Mouse (Mus musculus) cerebellum, adult (tissue): ENCODE data around the gene Gm10024.
"Not testable (repeated sequence)": the region's sequence is repeated elsewhere in the genome, so short reads cannot be mapped to it uniquely, and the experiment has no call there.

ENCODE experiments used
- ATAC-seq: cut with Nextera tagmentation; 2 replicates; pipeline ENCODE4 v1.9.2; 2017; ENCODE audit warnings: mild to moderate bottlenecking, moderate library complexity, mixed read lengths; ENCODE audit not compliant: insufficient number of reproducible peaks, low FRiP score, low TSS enrichment

The Gm10024 gene

DNA sequence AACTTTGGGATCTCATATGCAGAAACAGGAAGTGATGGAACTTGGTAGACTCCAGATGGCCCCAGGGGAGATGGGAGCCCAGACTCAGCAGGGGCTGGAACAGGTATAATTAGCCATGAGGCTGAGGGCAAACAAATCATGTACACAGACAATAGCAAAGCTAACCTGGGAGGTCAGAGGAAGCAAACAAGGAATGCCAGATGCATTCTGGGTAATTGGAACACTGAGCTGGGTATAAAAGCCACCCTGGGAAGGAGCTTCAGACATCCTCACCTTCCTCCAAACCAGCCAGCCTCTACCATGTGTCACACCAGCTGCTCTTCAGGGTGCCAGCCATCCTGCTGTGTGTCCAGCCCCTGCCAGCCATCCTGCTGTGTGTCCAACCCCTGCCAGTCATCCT is at the start of gene Gm10024:
TSS of gene Gm10024 (plus strand) at position 301 of the 400 bp plus-strand sequence.
- not testable (repeated sequence) for ATAC-seq

DNA sequence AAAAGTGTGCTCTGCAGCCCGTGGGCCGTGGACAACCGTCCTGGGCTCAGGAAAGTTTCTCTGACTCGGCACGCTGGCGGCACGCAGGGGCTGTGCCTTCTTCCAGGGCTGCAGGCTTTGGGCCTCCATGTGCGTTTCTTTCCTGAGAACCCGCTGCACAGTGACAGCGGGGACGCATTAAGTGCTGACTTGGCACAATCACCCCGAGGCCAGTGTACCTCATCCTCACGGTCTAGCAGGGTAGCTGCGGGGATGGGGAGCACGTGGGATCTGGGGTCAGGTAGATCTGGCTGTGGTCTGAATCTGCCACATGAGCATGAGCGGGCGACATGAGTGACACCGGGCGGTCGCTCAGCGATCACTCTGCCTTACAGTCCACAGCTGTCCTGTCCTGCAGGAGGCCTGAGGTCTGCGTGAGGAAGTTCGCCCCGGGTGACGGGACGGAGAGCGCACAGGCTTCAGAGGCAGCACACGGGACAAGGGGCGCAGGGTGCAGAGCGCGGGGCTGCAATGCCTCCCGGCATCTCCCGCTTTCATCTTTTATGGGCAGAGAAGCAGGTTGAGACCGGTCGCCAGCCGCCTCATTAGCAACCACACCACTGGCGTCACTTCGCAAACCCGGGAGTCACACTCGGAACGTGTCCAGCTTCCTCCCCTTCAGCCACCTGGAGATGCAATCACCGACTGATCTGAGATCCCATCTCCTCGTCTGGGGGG is 47.1 kb upstream of the Gm10024 start:
- no peak for ATAC-seq

DNA sequence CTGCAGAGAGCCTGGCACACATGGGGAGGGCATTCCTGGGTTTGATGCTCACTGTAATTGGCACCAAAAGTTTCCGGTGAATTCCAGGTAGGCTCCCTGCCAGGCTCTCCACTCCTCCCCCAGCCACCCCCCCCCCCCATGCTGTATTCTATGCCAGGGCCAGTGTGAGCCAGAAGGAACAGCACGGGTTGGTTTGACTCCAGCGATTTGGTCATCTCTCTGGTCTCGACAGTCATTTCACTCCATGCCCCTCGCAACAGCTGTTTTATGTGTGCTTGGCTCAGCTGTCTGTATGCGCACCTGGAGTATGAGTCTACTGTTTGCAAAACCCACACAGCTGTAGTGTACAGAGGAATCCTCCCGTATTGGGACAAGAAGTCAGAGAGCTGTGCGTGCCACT is 44.9 kb upstream of the Gm10024 start:
- ATAC-seq, result no peak

DNA sequence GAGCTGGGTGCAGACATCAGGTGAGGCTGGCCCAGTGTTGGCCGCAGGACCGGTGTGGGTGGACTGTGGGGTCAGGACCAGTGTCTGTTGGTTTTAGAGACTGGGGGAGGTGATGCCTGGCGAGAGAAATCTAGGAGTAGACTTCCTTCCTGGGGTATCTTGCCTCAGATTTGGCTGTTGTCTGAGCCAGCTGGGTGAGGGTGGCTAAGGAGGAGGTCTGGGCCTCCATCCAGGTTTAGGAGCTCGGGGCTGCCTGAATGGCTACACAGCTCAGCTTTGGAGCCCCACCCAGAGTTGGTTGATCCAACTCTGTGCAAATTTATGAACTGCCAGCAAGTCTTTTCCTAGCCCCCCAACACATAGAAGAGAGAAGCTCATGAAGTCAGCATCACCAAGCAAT is 43.9 kb upstream of the Gm10024 start:
- ATAC-seq, result no peak

DNA sequence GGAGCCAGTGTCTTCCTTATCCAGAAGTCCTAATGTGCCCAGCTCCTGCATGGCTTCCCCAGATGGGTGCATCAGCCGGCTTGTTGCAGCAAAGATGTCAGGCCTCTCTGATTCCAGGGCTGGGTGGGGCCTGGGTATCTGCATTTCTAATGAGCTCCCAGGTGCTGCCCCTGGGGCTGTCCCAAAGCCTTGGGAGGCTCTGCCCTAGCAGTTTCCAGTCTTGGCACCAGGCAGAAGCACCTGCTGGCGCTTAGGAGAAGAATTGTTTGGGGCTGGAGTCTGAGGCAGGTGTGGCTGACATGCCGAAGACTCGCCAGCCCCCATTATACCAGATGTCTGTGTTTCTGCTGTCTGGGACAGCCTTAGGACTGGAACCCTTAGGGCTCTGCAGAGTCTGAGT is 40.5 kb upstream of the Gm10024 start:
- ATAC-seq, result no peak

DNA sequence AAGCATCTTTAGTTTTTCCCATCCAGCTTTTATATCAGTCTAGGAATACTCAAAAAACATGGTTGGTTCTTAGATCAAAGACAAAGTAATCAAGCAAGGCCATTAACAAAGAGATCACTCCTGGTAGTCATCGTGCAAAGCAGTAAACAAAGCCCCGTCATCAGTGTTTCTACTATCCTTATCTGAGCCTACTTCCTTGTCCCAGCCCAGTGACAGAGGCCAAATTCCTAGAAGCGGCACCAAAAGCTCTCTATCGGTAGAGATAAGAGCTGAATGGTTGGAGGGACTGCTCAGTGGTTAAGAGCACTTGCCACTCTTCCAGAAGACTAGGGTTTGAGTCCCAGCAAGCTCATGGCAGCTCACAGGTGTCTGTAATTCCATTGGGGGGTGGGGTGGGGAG is 39.7 kb upstream of the Gm10024 start:
- no peak for ATAC-seq

DNA sequence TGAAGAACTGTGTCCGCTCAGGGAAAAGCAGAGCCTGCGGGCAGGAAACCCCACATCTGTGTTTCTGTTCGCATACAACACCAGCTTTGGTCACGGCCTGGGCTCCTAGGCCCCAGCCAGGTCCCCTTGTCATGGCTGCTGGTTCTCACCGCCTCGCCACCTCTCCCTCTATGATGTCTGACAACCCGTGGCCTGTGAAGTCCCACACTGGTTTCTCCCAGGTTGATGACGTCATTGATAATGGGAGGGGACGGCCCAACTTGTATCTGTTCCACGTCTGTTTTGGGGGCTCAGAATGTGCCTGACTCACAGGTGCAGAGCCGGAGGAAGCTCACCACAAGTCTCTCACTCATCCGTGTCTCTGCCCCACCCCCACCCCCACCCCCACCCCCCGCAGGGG is 37.5 kb upstream of the Gm10024 start:
- ATAC-seq, result no peak

DNA sequence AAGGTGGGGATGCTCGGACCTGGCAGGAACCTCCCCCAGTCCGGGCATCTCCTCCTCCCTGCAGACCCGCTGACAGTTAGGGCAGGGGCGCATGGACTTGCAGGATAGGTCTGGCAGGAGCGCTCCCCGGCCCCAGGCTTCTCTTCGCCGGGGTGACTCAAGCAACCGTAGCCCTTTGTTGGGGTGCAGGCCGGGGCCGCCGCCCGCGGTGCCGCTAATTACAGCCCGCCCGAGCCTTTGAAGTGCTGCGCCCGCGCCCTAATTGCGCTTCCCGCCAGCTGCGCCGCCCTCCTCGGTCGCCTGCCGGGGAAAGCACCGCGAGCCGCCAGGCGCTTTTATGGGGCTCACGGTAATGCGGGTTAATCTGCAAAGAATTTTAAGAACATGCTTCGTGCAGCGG is 33.7 kb upstream of the Gm10024 start:
- ATAC-seq, result no peak

DNA sequence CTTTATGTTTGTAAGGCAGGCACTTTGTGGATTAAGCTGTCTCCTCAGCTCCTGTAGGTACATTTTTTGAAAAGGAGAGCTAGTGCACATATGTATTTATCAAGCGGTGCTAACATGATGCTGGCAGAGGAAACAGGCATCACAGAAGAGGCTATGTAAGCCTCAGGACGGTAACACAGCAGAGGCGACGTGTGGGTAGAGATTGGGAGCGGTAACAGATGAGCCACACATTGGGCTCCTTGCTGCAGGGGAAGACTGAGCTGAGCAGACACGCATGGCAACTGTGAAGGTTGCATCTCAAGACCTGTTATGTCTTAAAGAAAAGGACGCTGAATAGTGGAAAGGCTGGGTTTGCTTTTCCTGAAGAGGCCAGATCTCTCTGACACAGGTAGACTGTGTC is 28.3 kb upstream of the Gm10024 start:
- ATAC-seq, result no peak

DNA sequence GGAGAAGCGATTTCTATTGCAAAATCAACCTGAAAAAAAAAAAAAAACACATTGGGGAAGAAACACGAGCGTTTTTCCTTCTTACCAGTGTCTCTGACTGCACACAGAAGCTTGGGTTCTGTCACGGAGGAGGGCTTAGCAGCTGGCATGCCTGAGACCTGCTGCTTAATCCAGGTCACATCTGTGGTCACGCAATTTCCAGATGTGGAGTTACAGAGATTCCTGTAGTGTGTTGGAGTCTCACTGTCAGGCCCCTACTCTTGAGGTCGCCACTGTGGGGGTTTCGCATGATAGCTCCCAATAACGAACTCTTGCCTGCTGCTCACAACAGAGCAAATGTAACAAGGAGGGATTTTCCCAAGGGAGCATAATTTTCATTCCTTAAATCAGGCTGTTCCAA is 27.1 kb upstream of the Gm10024 start:
- ATAC-seq, result no peak

DNA sequence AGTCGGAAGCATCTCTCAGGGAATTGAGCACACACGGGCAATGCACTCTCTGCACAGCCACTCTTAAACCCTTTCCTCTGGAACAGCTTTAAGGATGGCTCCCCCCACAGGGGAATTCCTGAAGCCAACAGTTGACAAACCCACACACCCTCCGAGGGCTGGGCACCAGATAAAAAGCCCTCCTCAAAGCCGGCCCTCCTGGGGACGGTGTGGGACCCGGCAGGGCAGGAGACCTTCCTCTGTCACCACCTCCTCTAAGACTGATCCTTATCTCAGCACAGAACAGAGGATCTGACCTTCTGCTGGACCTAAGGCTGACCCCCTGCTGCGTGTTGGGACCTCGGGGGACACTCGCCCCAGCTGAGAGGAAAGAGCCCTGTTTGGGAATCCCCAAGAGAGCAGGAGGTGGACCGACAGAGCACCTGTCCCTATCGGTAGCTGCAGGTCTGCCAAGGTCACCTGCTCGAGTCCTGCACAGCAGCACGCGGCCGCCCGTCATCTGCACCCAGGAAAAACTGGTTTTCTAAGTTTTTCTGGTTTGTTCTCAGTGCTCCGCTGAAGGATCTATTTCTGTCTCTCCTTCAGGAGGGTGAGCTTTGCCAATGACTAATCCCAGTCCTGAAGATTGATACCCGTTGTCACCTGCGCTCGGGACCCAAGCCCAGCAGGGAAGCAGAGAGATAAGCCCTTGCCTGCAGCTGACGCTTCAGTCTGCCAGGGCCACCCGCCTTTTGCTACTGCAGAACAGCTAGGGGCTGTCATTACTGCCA is 25.2 kb upstream of the Gm10024 start, which contains the start of gene Tspear:
TSS of gene Tspear (plus strand) at position 675 of the 770 bp plus-strand sequence.
- no peak for ATAC-seq

DNA sequence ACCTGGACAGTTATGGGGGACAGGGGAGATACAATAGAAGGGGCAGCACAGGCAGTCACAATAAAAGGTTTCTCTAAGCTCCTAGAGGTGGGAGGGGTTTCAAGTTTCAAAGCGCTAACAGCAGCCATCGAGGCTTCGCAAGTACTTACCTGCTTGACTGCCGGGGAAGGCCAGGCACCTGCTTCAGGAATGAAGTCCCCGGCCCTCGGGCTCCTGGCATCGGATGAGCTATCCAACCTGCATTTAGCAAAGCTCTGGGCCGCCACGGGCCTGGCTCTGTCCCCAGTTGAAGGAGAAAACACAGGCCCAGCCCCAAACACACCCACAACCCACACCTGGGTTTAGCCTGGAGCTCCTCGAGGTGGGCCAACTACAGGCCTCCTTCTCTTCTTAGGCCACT is 24.2 kb upstream of the Gm10024 start:
- no peak for ATAC-seq

DNA sequence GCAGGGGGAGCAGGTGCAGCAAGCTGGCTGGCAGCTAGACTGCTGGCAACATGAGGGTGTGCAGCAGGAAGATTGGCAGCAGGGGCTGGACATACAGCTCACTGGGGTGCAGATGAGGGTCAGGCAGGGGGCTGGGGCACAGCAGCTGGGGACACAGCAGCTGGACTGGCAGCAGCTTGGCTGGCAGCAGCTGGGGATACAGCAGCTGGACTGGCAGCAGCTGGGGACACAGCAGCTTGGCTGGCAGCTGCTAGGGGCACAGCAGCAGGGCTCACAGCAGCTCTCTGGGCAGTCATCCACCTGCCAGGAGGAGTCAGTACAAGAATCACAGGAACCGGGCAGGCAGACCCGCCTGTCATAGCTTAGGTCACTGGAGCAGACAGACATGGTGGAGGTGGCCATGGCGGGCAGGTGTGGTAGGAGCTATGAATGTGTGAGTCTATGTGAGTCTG is 20.9 kb upstream of the Gm10024 start, which contains the start of gene Gm19402:
TSS of gene Gm19402 (minus strand) at position 402 of the 452 bp plus-strand sequence.
- ATAC-seq, result not testable (repeated sequence)

DNA sequence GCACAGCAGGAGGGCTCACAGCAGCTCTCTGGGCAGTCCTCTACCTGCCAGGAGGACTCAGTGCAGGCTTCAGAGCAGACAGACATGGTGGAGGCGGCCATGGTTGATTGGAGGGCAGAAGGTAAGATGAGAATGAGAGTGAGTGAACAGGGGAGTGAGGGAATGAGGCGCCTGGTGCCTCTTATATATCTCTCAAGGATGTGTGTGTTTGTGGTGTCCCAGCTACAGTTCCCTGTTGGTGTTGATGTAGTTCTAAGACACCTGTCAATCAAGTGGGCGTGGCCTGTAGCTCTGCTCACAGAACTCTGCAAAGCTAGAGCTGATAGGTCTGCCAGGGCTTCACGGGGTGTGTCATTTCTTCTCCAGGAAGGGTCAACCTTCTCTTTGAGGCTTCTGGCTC is 14.1 kb upstream of the Gm10024 start, which contains the start of gene Gm9508:
TSS of gene Gm9508 (minus strand) at position 101 of the 400 bp plus-strand sequence.
- ATAC-seq, result no peak

DNA sequence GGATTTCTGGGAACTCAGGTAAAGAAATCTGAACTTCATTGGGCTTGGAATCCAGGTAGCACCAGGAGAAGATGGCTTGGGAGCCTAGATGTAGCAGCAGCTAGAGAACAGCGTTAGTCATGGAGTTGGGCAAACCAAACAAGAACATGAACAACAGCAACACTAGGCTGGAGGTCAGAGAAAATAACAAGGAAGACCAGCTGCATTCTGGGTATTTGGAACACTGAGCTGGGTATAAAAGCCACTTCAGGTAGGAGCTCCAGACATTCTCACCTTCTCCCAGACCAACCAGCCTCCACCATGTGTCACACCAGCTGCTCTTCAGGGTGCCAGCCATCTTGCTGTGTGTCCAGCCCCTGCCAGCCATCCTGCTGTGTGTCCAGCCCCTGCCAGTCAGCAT is 4.9 kb upstream of the Gm10024 start, which contains the start of gene Gm10272:
TSS of gene Gm10272 (plus strand) at position 301 of the 400 bp plus-strand sequence.
- no peak for ATAC-seq

DNA sequence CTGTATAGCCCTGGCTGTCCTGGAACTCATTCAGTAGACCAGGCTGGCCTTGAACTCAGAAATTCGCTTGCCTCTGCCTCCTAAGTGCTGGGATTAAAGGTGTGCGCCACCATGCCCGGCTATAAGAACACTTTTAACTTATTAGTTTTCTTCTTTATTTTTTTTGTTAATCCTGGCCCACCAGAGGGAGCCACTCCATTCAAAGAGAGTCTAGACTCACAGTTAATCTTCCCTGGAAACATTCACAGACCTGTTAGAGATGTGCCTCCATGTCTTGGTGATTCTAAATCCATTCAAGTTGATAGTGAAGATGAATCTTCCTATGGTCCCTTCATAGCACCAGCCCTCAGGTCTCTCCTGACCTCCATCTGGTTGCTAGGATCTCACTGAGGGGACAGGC is 1.4 kb upstream of the Gm10024 start:
- ATAC-seq, result no peak

DNA sequence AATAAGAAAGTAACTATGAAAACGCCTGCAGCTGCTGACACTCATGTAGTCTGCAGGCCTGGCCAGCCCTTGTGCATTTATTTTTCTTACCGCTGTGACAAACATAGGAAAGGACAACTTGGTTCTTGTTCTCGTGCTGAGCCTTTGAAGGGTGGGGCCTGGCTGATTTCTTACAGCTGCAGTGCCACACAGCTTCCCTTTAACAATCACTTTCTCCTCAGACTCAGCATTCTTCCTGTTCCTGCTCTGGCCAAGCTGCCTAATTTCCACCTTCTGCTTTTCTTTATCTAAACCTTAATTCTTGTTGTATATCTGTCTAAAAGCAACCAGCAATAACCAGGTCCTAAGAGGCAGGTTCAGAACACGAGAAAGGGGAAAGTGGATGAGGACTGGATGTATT is 2.5 kb downstream of the Gm10024 start:
- no peak for ATAC-seq

DNA sequence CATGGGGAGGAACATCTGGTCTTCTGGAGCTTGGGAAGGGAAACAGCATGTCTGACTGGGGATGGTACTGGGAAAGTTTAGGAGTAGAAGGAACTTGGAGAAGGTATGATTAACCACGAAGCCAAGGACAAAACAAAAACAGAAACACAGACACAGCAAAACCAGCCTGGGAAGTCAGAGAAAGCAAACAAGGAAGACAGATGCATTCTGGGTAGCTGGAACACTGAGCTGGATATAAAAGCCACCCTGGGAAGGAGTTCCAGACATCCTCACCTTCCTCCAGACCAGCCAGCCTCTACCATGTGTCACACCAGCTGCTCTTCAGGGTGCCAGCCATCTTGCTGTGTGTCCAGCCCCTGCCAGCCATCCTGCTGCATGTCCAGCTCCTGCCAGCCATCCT is 4.2 kb downstream of the Gm10024 start, which contains the start of gene Gm10142:
TSS of gene Gm10142 (plus strand) at position 301 of the 400 bp plus-strand sequence.
- ATAC-seq, result no peak

DNA sequence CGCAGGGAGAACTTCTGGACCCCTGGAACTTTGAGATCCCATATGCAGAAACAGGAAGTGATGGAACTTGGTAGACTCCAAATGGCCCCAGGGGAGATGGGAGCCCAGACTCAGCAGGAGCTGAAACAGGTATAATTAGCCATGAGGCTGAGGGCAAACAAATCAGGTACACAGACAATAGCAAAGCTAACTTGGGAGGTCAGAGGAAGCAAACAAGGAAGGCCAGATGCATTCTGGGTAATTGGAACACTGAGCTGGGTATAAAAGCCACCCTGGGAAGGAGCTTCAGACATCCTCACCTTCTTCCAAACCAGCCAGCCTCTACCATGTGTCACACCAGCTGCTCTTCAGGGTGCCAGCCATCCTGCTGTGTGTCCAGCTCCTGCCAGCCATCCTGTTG is 9.0 kb downstream of the Gm10024 start, which contains the start of gene Krtap12-1:
TSS of gene Krtap12-1 (plus strand) at position 301 of the 400 bp plus-strand sequence.
- not testable (repeated sequence) for ATAC-seq

DNA sequence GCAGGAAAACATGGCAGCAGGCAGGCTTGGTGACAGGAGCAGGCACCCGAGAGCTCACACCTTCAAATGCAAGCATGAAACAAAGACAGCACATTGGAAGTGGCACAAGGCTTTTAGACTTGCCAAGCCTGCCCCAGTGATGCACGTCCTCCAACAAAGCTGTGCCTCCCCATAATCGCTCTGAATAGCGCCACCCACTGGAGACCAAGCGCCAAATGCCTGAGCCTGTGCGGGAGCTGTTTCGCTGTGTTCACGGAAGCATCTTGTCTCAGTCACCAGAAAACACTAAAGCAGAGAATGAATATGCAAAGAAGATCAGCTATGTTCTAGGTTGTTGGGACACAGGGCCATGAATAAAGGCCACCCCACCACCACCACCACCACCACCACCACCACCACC is 13.6 kb downstream of the Gm10024 start:
- no peak for ATAC-seq

DNA sequence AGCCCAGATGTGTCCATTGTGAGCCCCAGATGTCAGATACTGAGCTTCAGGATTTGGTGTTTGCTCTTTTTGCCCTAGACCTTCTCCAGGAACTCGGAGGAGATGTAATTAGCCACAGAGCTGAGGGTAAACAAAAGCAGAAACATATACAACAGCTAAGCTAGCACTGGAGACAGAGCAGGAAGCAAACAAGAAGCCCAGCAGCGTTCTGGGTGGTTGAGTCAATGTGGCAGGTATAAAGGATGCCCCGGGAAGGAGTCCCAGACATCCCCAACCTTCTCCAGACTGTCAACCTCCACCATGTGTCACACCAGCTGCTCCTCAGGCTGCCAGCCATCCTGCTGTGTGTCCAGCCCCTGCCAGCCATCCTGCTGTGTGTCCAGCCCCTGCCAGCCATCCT is 14.9 kb downstream of the Gm10024 start, which contains the start of gene Gm10100:
TSS of gene Gm10100 (plus strand) at position 301 of the 400 bp plus-strand sequence.
- no peak for ATAC-seq
